Mouse (Mus musculus): ENCODE data around the gene Usp33. TPM values are rescaled to one million over a fixed set of nuclear protein-coding genes. Genes with fewer than 3 reads are reported as not detected.
A peak's percentile ranks its signal among the peaks of the same experiment; 100 is the strongest.
"Not testable (repeated sequence)": the region's sequence is repeated elsewhere in the genome, so short reads cannot be mapped to it uniquely, and the experiment has no call there.

The Usp33 gene
- total RNA-seq (2021) = 10 to 100 TPM; 30.2 to 30.7 TPM

- peak; percentile 95 to 97 for DNase-seq
- intact Hi-C loops (cut with DNase I) = loop anchor here (10.0 kb wide), 1 partner anchor 241 kb away; no protein-coding TSS in a partner anchor
Measured at GRCm38 (mm10) chr3:152345732-152346632, at the start of gene Usp33. Gene Usp33 (plus strand): TSS chr3:152346478.

DNA sequence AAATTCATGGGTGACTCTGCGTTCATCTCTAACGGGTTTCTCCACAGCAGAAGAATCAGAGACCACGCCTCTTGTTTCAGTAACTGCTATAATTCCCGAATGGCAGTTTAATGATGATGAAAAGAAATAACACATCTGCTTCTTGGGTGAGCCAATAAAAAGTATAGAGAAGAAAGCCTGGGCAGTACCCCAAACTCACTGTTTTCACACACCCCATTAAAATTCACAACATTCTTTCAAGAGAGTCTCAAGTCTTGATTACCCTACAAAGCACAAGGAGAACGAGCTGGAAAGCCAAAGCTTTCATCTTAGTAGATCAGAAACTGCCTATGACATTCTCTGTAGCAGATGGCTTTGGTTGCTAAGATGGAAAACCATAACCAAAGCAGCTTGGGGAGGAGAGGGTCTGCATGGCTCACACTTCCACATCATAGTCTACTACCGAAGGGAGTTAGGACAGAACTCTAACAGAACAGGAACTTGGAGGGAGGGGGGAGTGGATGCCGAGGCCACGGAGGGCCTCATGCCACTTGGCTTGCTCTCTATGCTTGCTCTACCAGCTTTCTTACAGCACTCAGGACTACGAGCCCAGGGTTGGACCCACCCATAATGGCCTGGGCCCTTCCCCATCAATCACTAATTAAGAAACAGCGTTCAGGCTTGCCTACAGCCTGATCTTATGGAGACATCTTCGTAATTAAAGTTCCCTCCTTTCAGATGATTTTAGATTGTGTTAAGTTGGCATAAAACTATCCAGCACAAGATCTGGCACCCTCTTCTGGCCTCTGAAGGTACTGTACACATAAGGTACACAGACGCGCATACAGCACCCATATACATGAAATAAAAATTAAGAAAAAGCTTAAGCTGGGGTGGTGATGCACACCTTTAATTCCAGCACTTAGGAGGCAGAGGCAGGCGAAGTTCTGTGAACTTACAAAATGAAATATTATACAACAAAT, 45.6 kb upstream of the Usp33 start:
- intact Hi-C loops (cut with DNase I) = loop anchor here (10.0 kb wide), 1 partner anchor 166 kb away; no protein-coding TSS in a partner anchor
- DNase-seq = no peak

DNA sequence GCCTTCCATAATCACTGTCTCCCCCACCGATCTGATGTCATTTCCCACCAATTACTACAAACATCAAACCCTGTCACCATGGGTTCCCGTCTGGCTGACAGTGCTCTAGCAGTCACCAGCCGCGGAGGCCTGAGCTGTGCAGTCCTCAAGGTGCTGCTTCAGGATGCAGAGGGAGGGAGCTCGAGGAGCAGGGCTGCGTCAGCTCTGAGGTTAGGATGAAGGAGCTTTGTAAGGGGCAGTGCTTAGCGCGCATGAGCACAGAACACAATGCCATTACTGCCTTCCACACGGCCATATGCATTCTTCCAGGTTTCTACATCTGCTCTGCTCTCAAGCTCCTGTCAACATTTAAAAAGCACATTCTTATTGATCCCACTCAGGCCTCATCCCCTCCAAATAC, 43.3 kb upstream of the Usp33 start:
- intact Hi-C loops (cut with DNase I) = loop anchor here (10.0 kb wide), 1 partner anchor 168 kb away; no protein-coding TSS in a partner anchor
- DNase-seq = no peak

DNA sequence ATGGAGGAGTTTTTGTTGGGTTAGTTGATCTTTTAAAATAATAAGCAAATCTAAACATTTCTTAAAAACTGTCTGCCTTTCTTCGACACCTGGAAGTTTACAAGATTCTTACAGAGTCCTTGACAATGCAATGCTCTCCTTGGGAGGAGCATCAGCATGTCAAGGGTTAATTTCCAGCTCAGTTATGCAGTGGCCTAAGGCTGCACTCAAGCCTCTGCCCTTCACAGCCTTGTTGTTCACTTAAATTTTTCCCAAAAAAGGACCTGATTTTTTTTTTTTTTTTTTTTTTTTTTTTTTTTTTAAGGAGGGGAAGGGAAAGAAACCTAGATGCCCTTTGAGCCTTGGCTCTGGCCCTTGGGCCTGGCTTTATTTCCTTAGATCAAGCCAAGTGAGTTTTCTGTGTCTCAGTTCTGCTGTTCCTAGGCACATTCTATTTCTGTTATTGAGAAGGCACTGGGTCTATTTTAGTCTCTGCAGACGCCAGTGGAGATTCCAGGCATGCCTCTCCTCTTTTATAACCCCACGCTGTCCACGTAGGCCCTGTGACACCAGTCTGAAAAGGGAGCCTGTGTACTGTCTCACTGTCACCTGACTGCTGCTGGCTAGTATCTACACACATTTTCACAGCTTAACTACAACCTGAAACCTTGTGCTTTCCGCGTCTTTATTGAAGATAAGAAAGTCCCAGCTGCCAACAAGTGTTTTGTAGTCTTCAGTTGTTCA, 42.0 kb upstream of the Usp33 start:
- intact Hi-C loops (cut with DNase I) = loop anchor here (10.0 kb wide), 1 partner anchor 169 kb away; no protein-coding TSS in a partner anchor
- DNase-seq = peak; percentile 72 to 83

- intact Hi-C loops (cut with DNase I) = loop anchor here (1.0 to 10.0 kb wide), 2 partner anchors 44 to 170 kb away; no protein-coding TSS in a partner anchor
- peak; percentile 59 to 68 for DNase-seq
Measured at GRCm38 (mm10) chr3:152305080-152305479, 41.2 kb upstream of the Usp33 start.

- DNase-seq = peak; percentile 24 to 25
- intact Hi-C loops (cut with DNase I) = loop anchor here (1.0 to 10.0 kb wide), 2 partner anchors 45 to 171 kb away; no protein-coding TSS in a partner anchor
Measured at GRCm38 (mm10) chr3:152305971-152306370, 40.3 kb upstream of the Usp33 start.

- intact Hi-C loops (cut with DNase I) = loop anchor here (10.0 kb wide), 1 partner anchor 174 kb away; no protein-coding TSS in a partner anchor
- peak; percentile 57 to 70 for DNase-seq
Measured at GRCm38 (mm10) chr3:152308485-152309249, 37.6 kb upstream of the Usp33 start.

GRCm38 (mm10) chr3:152309250-152309645, 37.0 kb upstream of the Usp33 start:
- intact Hi-C loops (cut with DNase I) = loop anchor here (10.0 kb wide), 1 partner anchor 174 kb away; no protein-coding TSS in a partner anchor

DNA sequence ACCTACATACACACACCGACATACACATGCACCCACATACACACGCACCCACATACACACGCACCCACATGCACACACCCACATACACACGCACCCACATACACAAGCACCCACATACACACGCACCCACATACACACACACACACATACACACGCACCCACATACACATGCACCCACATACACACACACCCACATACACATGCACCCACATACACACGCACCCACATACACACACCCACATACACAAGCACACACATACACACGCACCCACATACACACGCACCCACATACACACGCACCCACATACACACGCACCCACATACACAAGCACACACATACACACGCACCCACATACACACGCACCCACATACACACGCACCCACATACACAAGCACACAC, 31.6 kb upstream of the Usp33 start:
- intact Hi-C loops (cut with DNase I) = loop anchor here (1.0 to 10.0 kb wide), 2 partner anchors 55 to 200 kb away; no protein-coding TSS in a partner anchor
- not testable (repeated sequence) for DNase-seq

More at GRCm38 (mm10) chr3:152309250-152309645, 37.0 kb upstream of the Usp33 start:
- DNase-seq = no peak

DNA sequence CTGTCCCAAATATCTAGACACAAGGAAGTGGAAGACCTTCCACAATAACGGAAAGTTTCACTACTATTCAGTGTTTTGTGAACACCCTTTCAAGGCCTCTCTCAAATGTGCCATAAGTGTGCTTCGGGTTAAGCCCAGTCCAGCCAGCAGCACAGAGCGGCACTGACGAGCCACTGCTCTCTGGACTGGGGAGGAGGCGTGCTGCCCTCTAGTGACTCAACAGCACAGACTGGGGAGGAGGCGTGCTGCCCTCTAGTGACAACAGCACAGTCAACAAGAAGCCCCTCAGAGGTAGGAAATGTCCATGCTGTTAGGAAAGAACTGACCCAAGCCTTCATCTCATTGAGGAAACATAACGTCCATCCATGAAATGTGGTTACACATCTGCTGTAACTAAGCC, 30.7 kb upstream of the Usp33 start:
- intact Hi-C loops (cut with DNase I) = loop anchor here (1.0 to 10.0 kb wide), 2 partner anchors 56 to 201 kb away; no protein-coding TSS in a partner anchor
- DNase-seq = peak; percentile 90 to 91

DNA sequence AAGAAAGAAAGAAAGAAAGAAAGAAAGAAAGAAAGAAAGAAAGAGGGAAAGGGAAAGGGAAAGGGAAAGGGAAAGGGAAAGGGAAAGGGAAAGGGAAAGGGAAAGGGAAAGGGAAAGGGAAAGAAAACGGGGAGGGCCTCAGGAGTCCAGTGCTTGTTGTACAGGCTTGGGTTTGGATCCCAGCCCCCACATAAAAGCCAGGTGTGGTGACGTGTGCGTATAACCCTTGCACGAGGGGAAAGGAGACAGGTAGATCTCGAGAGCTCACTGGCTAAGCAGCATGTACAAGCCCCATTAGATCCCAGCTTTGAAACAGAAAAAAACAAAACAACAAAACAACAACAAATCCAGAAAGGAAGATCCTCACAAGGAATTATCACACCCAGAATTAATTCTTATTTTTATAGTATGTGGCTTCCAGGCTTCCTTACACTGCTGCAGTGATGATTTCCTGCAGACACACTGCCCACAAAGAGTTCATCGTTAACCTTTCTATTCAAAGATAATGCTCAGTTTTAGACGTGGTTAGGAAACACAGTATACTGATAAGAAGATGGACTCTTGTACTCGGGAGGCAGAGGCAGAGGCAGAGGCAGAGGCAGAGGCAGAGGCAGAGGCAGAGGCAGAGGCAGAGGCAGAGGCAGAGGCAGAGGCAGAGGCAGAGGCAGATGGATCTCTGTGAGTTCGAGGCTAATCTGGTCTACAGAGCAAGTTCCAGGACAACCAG, 29.7 kb upstream of the Usp33 start:
- intact Hi-C loops (cut with DNase I) = loop anchor here (10.0 kb wide), 1 partner anchor 202 kb away; no protein-coding TSS in a partner anchor
- not testable (repeated sequence) for DNase-seq

- DNase-seq = peak; percentile 71 to 77
- intact Hi-C loops (cut with DNase I) = no loop called here
Measured at GRCm38 (mm10) chr3:152320972-152321645, 25.2 kb upstream of the Usp33 start.

- intact Hi-C loops (cut with DNase I) = no loop called here
- DNase-seq = no peak
Measured at GRCm38 (mm10) chr3:152321765-152322547, 24.3 kb upstream of the Usp33 start.

- intact Hi-C loops (cut with DNase I) = no loop called here
- DNase-seq = no peak
Measured at GRCm38 (mm10) chr3:152332104-152332503, 14.2 kb upstream of the Usp33 start.

- DNase-seq = no peak
- intact Hi-C loops (cut with DNase I) = no loop called here
Measured at GRCm38 (mm10) chr3:152332545-152333300, 13.6 kb upstream of the Usp33 start.

GRCm38 (mm10) chr3:152333641-152334040, 12.6 kb upstream of the Usp33 start:
- intact Hi-C loops (cut with DNase I) = no loop called here
- no peak for DNase-seq
